Mouse (Mus musculus) liver, embryonic 16.5 days (tissue): ENCODE data around the gene Ccser2. TPM values are rescaled to one million over a fixed set of nuclear protein-coding genes. Genes with fewer than 3 reads are reported as not detected.
"Not testable (repeated sequence)": the region's sequence is repeated elsewhere in the genome, so short reads cannot be mapped to it uniquely, and the experiment has no call there.

Source experiments
- ATAC-seq: fragments of 200-750 bp; cut with Nextera tagmentation; 2 replicates; pipeline ENCODE4 v1.8.0; 2017; ENCODE audit warnings: low read depth, mild to moderate bottlenecking, moderate number of reproducible peaks, moderate library complexity
- H3K27ac ChIP-seq: fragments of 300-500 bp; sonication (generic); 2 replicates; pipeline ENCODE4 v1.5.1; 2014; ENCODE audit warnings: mild to moderate bottlenecking, low read length
- H3K27me3 ChIP-seq: fragments of 300-500 bp; sonication (generic); 2 replicates; pipeline ENCODE4 v1.6.1; 2014; ENCODE audit warnings: low read depth, low read length, mixed read lengths; ENCODE audit not compliant: control insufficient read depth, insufficient read depth
- H3K36me3 ChIP-seq: fragments of 300-500 bp; sonication (generic); 2 replicates; pipeline ENCODE4 v1.6.1; 2014; ENCODE audit warnings: mild to moderate bottlenecking; ENCODE audit not compliant: control insufficient read depth, insufficient read depth
- H3K4me1 ChIP-seq: fragments of 300-500 bp; sonication (generic); 2 replicates; pipeline ENCODE4 v1.6.1; 2014; ENCODE audit warnings: low read depth, low read length, mixed read lengths; ENCODE audit not compliant: control insufficient read depth
- H3K4me2 ChIP-seq: fragments of 300-500 bp; sonication (generic); 2 replicates; pipeline ENCODE4 v1.6.1; 2014; ENCODE audit warnings: low read depth, low read length, mixed read lengths
- H3K4me3 ChIP-seq: fragments of 300-500 bp; sonication (generic); 2 replicates; pipeline ENCODE4 v1.5.1; 2014; ENCODE audit warnings: low read depth, mild to moderate bottlenecking, low read length
- H3K9ac ChIP-seq: fragments of 300-500 bp; sonication (generic); 2 replicates; pipeline ENCODE4 v1.6.1; 2014; ENCODE audit warnings: low read depth, low read length
- H3K9me3 ChIP-seq: fragments of 300-500 bp; sonication (generic); replicated peaks from 2 replicates; pipeline ENCODE4 v1.6.1; 2016; ENCODE audit warnings: low read length; ENCODE audit not compliant: control insufficient read depth
- WGBS: fragments of 180-500 bp; shearing (Covaris S2); extraction: QIAGEN DNeasy Blood & Tissue Kit; methylation state at CpG from one replicate; pipeline ENCODE4 v1.1.7; 2014; ENCODE audit not compliant: insufficient replicate concordance; 5-methylcytosine and 5-hydroxymethylcytosine counted together
- polyA plus RNA-seq: library from polyadenylated mRNA; unstranded; fragments of >200 nt; fragmentation: Nextera tagmentation; extraction: Ambion mirVana; gene quantifications from 2 replicates; pipeline ENCODE4 v1.2.1, GENCODE M21; 2015

The Ccser2 gene
- polyA plus RNA-seq: 6.7 and 7.0 TPM in 2 replicates

DNA sequence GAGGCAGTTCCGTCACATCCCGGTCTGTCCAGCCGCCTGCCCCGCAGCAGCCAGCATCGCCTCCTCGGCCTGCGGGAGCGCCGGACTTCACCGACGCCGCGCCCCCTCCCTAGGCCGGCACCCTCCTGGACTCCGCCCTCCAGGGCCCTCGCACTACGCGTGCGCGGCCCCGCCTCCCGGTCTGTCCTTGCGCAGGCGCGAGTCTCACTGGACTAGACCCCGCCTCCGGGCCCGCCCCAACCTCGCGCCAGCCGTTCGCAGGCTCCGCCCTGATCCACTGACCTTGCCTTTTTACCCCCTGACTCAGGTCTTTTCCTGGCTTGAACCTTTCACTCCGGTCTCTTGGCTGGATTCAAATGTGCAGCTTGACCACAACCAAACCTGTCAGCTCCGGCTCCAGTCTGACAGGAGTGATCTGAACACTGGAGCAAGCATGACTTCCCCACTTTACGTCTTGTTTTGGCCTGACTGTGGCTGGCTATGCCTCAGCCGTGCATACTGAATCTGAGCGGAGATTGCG is at the start of gene Ccser2:
Gene Ccser2, minus strand, starts transcription at position 150 of the 520 bp plus-strand sequence.
- Histone ChIP-seq H3K4me1 (peaks cover 9% of the 10 kb centered on the region), H3K4me2 (peak within 1 kb of the TSS; percentile 95), H3K9me3 (no peaks in the 10 kb centered on the region), H3K36me3 (no peaks in the 10 kb centered on the region), H3K27ac (peak within 1 kb of the TSS; percentile 83), H3K9ac (peak within 1 kb of the TSS; percentile 79), H3K27me3 (no peaks in the 10 kb centered on the region), H3K4me3 (peak within 1 kb of the TSS; percentile 79)
- peak; percentile 100 for ATAC-seq
- 1% methylated on average over 37 of the region's 39 CpGs for WGBS

DNA sequence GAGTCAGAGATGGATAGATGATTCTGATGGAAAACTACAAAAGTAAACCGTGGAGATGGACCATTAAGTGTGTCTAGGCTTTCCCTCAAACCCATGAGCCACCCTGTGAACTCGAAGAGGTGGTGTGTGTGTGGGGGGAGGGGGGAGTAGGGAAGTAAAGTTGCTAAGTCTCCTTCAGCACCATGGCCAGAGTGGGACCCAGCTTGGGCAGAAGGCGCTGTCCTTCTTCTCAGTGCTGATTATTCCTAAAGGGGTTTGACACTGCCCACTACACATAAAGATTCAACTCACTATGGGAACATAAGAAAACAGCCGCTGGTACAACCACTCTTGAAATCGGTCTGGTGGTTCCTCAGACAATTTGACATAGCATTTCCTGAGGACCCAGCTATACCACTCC is 47.3 kb upstream of the Ccser2 start:
- Histone ChIP-seq H3K4me2 (no peak overlapping the region), H3K36me3 (no peaks in the 10 kb centered on the region), H3K4me1 (no peaks in the 10 kb centered on the region), H3K9ac (no peak overlapping the region), H3K4me3 (no peak overlapping the region), H3K27ac (no peak overlapping the region), H3K27me3 (no peaks in the 10 kb centered on the region), H3K9me3 (no peaks in the 10 kb centered on the region)
- ATAC-seq: no peak
- WGBS: 25% methylated on average over 5 of the region's 5 CpGs

DNA sequence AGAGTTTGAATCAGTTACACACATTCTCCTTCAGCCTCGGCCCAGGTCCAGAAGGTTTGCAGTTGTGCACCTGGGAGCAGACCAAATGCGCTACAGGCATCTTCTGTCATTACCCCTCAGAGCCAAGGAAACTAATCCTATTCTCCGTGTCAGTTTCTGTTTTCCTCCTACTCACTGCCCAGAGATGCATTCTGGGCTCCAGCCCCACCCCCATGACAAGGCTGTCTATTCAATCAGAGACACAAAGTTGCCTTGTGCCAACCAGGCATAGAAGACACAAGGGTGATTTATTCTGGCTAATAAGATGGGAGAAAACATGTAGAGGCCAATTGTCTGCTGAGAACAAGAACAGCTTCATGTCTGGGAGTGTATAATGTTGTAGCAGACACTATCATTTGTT is 45.1 kb upstream of the Ccser2 start:
- Histone ChIP-seq H3K4me2 (no peak overlapping the region), H3K4me1 (no peaks in the 10 kb centered on the region), H3K36me3 (no peaks in the 10 kb centered on the region), H3K4me3 (no peak overlapping the region), H3K27ac (no peak overlapping the region), H3K9me3 (no peaks in the 10 kb centered on the region), H3K27me3 (no peaks in the 10 kb centered on the region), H3K9ac (no peak overlapping the region)
- ATAC-seq: no peak
- WGBS: 39% methylated on average over 3 of the region's 3 CpGs

DNA sequence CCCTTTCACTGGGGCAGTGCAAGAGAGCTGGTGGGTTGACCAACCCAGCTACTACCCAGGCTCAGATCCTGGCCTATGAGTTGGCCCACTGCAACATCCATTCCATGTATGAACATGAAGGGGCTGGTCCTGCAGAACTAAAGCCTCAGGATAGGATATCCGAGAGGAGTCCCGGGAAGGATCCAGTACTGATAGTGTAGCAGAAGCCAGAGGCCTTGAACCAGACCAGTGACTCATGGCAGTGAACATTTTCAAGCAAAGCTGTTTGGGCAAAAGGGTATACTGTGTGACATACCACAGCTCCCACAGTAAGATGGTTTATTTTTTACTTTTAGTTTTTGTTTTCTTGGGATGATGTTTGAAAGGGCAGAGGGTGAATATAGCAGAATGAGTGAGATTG is 41.1 kb upstream of the Ccser2 start:
- Histone ChIP-seq H3K9ac (no peak overlapping the region), H3K9me3 (no peaks in the 10 kb centered on the region), H3K27me3 (no peaks in the 10 kb centered on the region), H3K4me1 (no peaks in the 10 kb centered on the region), H3K4me3 (no peak overlapping the region), H3K36me3 (no peaks in the 10 kb centered on the region), H3K4me2 (no peak overlapping the region), H3K27ac (no peak overlapping the region)
- ATAC-seq: no peak
- WGBS: 75% methylated on average over 2 of the region's 2 CpGs

DNA sequence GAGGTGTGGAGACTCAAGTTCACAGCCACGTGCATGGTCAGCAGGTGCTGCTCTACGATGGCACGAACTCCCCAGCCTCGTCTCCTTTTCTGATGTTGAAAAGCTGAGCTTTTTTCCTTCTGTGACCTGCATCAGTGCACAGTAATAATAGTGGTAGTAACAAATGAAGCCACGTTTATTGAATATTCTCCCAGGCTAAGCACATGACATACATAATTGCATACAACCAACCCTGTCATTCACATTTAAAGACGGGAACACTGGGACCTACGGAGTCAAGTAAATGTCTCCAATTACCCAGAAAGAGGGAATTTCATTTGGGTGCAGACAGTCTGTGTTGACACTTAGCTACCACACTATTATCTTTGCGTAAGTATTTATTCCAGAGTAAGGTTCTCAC is 37.9 kb upstream of the Ccser2 start:
- no peaks in the 10 kb centered on the region for H3K4me1 ChIP-seq
- H3K9me3 ChIP-seq: no peaks in the 10 kb centered on the region
- no peaks in the 10 kb centered on the region for H3K27me3 ChIP-seq
- no peak for ATAC-seq
- H3K4me2 ChIP-seq: no peak overlapping the region
- no peak overlapping the region for H3K4me3 ChIP-seq
- no peak overlapping the region for H3K9ac ChIP-seq
- WGBS: 65% methylated on average over 8 of the region's 8 CpGs
- H3K36me3 ChIP-seq: no peaks in the 10 kb centered on the region
- no peak overlapping the region for H3K27ac ChIP-seq

DNA sequence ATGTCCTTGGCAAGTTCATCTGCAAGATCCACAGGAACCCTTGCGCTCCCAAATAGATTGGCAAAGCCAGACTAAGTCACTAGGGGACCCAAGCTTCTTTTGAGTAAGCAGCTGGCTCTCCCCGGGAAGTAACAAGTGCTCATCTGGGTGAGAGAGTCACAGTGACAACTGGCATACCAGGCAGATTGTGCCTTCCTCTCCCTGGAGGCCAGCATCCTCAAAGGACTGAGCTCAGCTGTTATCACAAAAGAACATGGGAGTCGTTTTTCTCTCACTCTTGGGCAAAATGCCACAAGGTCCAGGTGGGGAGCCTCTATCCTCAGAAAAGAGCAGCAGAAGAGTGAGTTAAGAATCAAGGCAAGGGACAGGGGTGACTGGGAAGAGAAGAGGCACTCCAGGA is 37.3 kb upstream of the Ccser2 start:
- H3K9ac ChIP-seq: no peak overlapping the region
- 25% methylated on average over 3 of the region's 3 CpGs for WGBS
- no peak for ATAC-seq
- H3K4me1 ChIP-seq: no peaks in the 10 kb centered on the region
- no peak overlapping the region for H3K4me3 ChIP-seq
- no peak overlapping the region for H3K27ac ChIP-seq
- H3K36me3 ChIP-seq: no peaks in the 10 kb centered on the region
- H3K9me3 ChIP-seq: no peaks in the 10 kb centered on the region
- no peak overlapping the region for H3K4me2 ChIP-seq
- H3K27me3 ChIP-seq: no peaks in the 10 kb centered on the region

DNA sequence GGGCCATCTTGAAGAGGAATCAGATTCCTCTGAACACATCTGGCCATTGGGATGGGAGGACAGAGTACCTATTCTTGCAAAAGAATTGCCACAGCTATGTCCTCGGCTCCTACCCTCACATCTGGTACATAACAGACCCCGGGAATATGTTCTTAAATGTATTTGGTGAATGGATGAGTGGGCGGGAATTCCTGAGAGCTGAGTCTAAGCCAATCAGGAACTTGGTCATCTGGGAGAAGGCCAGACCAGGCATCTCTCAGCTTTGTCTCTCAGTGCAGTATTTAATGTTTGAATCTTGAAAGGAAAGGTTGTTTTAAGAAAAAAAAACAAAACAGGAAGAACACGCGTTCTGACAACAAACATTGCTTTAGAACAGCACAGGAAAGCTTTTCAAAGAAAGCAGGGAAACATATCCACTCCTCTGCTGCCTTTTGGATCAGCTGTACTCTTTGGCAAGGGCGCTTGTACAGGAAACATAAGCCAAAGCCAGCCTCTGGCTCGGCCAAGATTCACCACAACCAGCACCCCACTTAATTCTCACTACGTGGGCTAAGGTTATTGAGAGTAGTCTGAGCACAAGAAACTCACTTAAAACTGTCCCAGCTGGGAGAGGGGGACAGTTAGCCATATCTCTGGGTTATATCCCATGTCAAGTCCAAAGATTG is 35.0 kb upstream of the Ccser2 start:
- Histone ChIP-seq H3K9ac (no peak overlapping the region), H3K4me1 (no peaks in the 10 kb centered on the region), H3K27me3 (no peaks in the 10 kb centered on the region), H3K4me3 (no peak overlapping the region), H3K27ac (no peak overlapping the region), H3K4me2 (no peak overlapping the region), H3K9me3 (no peaks in the 10 kb centered on the region), H3K36me3 (no peaks in the 10 kb centered on the region)
- ATAC-seq: no peak
- 53% methylated on average over 8 of the region's 8 CpGs for WGBS

DNA sequence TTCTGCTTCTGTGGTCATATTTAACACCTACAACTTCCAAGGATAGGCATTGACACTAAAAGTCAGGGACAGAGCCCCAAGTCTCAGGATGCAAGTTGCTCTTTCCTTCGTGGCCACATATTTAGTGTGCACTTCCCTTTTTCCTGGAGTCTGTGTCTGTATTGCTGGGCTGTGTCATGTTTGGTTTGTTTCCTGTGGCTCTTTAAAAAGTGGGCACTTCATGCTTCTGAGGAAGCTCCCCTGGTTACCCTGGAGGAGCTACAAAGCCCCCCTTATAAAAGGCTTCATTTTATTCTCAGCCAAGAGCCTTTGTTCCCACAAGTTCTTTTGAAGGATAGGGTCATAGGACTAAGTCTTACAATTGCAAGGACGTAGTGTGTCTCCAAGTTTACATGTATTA is 34.3 kb upstream of the Ccser2 start:
- H3K9ac ChIP-seq: no peak overlapping the region
- H3K9me3 ChIP-seq: no peaks in the 10 kb centered on the region
- no peak overlapping the region for H3K4me2 ChIP-seq
- H3K4me1 ChIP-seq: no peaks in the 10 kb centered on the region
- no peaks in the 10 kb centered on the region for H3K27me3 ChIP-seq
- H3K27ac ChIP-seq: no peak overlapping the region
- H3K4me3 ChIP-seq: no peak overlapping the region
- H3K36me3 ChIP-seq: no peaks in the 10 kb centered on the region
- 29% methylated on average over 2 of the region's 2 CpGs for WGBS
- no peak for ATAC-seq

DNA sequence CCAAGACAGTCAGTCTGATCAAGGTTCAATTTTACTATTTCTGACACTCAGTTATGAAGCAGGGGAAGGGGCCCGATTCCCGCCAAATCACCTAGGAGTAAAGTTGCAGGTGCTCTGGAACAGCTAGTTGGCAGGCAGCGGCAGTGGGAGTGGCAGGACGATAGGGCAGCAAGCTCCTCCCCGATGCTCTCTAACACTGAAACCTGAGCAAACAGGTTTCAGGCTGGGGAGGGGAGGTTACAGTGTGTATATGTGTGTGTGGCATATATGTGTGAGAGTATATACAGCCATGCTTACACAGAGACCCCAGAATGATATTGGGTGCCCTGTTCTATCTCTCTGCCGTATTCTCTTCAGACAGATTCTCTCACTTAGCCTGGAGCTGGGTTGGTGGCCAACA is 32.2 kb upstream of the Ccser2 start:
- 61% methylated on average over 6 of the region's 6 CpGs for WGBS
- not testable (repeated sequence) for H3K9ac ChIP-seq, H3K9me3 ChIP-seq, H3K27ac ChIP-seq, H3K36me3 ChIP-seq, H3K27me3 ChIP-seq, H3K4me2 ChIP-seq, H3K4me3 ChIP-seq, H3K4me1 ChIP-seq, ATAC-seq
